Mouse (Mus musculus): Measurements from ENCODE around the gene Ptcd2. TPM values are rescaled to one million over a fixed set of nuclear protein-coding genes. Genes with fewer than 3 reads are reported as not detected.

Gene Ptcd2
- polyA plus RNA-seq, 1 experiment from 2014 or later: 48.8 TPM

GRCm38 (mm10) chr13:99355861-99356260, 11.4 kb upstream of the Ptcd2 start:
- Histone ChIP-seq H3K9me3 (ENCODE audit: low read depth, low read length) (no peaks in the 10 kb centered on the region), H3K4me1 (ENCODE audit: insufficient read depth) (no peaks in the 10 kb centered on the region), H3K9ac (no peak overlapping the region; the same call in 1 of the 2 replicates), H3K4me2 (no peak overlapping the region), H3K27ac (ENCODE audit: low read depth) (no peak overlapping the region), H3K27me3 (ENCODE audit: insufficient read depth, low read length) (no peaks in the 10 kb centered on the region), H3K36me3 (ENCODE audit: insufficient read depth) (peaks cover 23% of the 10 kb centered on the region; the same call in 1 of the 2 replicates), H3K4me3 (ENCODE audit: low read depth, low read length) (no peak overlapping the region)
- no peak for ATAC-seq (ENCODE audit: insufficient read depth)
- WGBS: 46% methylated on average over 7 of the region's 7 CpGs
- no peak for DNase-seq
- no peak for TF ChIP-seq CTCF (IDR thresholded peaks at IDR 0.05; ENCODE audit: low read depth)

- DNase-seq (no peak), ATAC-seq (ENCODE audit: insufficient read depth) (no peak)
- Histone ChIP-seq H3K4me3 (ENCODE audit: low read depth, low read length) (no peak overlapping the region), H3K27ac (ENCODE audit: low read depth) (no peak overlapping the region), H3K9me3 (ENCODE audit: low read depth, low read length) (no peaks in the 10 kb centered on the region), H3K9ac (no peak overlapping the region), H3K4me1 (ENCODE audit: insufficient read depth) (no peaks in the 10 kb centered on the region), H3K4me2 (no peak overlapping the region), H3K36me3 (ENCODE audit: insufficient read depth) (peaks cover 26% of the 10 kb centered on the region; the same call in 1 of the 2 replicates), H3K27me3 (ENCODE audit: insufficient read depth, low read length) (no peaks in the 10 kb centered on the region)
- WGBS: 78% methylated on average over 6 of the region's 6 CpGs
- no peak for TF ChIP-seq CTCF (IDR thresholded peaks at IDR 0.05; ENCODE audit: low read depth)
These were observed 10.6 kb upstream of the Ptcd2 start for GRCm38 (mm10) chr13:99355072-99355471.

DNA sequence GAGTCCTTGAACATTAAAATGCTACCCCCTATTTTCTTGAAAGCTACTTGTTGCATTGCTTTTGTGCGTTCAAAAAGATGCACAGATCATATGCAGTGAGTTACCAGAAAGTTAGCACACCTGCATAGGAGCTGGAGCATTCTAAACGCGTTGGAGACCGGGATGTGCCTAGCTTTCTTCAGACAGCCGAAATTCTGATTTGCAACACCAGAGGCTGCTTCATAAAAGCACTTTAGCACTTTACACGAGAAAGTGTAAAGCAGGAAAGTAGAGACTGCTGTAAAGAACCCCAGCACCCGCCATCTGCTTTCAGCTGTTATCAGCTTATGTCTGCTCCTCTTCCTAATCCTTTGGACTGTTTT, 9.0 kb upstream of the Ptcd2 start:
- H3K4me3 ChIP-seq (ENCODE audit: low read depth, low read length): peak overlapping the region; percentile 39
- H3K4me2 ChIP-seq: peak overlapping the region; percentile 78
- H3K27ac ChIP-seq (ENCODE audit: low read depth): peak overlapping the region; percentile 82
- no peak for TF ChIP-seq CTCF (IDR thresholded peaks at IDR 0.05; ENCODE audit: low read depth)
- no peaks in the 10 kb centered on the region for H3K4me1 ChIP-seq (ENCODE audit: insufficient read depth)
- peaks cover 25% of the 10 kb centered on the region for H3K36me3 ChIP-seq (ENCODE audit: insufficient read depth)
- 6% methylated on average over 7 of the region's 7 CpGs for WGBS
- no peaks in the 10 kb centered on the region for H3K27me3 ChIP-seq (ENCODE audit: insufficient read depth, low read length)
- ATAC-seq (ENCODE audit: insufficient read depth): no peak; the same call in 1 of the 2 replicates
- H3K9ac ChIP-seq: peak overlapping the region; percentile 58
- H3K9me3 ChIP-seq (ENCODE audit: low read depth, low read length): no peaks in the 10 kb centered on the region
- no peak for DNase-seq

DNA sequence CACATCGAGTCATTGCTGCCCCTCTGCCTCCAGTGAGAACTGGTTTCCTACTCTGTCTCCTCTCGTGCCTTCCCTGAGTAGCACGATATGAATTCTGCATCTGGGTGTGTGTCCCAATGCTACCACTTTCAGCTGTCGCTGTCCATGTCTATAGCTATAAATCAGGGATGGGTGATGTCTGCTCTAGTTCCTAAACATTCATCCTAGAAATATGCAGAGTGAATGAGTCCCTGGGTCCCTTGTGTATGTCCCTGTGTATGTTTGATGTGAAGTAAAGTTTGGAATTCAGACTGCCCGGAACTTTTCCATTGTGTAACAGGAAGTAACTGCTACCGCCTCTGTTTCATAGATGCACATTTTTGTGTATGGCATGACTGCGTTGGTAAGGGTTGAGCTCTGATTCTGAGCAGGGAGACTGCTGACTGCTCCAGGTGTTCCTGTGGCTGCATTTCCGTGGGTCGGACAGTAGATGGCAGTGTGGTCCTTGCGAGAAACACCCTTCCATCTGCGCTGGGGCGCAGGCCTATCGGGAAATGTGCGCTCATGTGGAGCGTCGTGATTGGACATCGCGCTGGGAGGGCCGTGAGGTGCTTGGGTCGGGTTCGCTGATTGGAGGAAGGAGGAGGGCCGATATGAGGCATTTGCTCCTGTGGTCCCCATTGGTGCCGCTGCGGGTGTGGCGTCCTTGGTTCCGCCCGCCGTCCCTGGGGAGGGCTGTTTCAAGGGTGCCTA, 8.4 kb upstream of the Ptcd2 start:
- TF ChIP-seq CTCF (IDR thresholded peaks at IDR 0.05; ENCODE audit: low read depth): peak; percentile 100
- ATAC-seq (ENCODE audit: insufficient read depth) (peak; percentile 100), DNase-seq (peak; percentile 99)
- H3K27me3 ChIP-seq (ENCODE audit: insufficient read depth, low read length): no peaks in the 10 kb centered on the region
- H3K9ac ChIP-seq: peak overlapping the region; percentile 58
- WGBS: 10% methylated on average over 28 of the region's 28 CpGs
- no peaks in the 10 kb centered on the region for H3K4me1 ChIP-seq (ENCODE audit: insufficient read depth)
- peak overlapping the region; percentile 82 for H3K27ac ChIP-seq (ENCODE audit: low read depth)
- peak overlapping the region; percentile 39 for H3K4me3 ChIP-seq (ENCODE audit: low read depth, low read length)
- H3K4me2 ChIP-seq: peak overlapping the region; percentile 78
- peaks cover 30% of the 10 kb centered on the region for H3K36me3 ChIP-seq (ENCODE audit: insufficient read depth)
- no peaks in the 10 kb centered on the region for H3K9me3 ChIP-seq (ENCODE audit: low read depth, low read length)

DNA sequence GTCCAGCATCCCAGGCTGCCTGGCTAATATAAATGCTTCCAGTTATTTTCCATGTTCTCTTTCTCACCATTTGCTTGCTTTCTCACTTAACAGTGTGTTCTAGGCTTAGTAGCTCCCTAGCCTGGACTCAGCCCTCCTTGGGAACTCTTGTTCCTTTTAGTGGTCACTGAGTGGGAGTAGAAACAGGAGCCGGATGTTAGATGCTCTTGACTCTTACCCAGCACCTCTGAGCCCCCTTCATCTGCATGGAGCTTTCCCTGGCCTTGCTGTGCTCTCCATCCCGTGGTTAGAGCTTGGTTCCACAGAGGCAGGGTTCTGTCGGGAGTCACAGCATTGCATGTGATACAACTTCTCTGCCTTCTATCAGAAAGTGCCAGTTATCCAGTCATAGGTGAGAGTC, 7.1 kb upstream of the Ptcd2 start:
- no peaks in the 10 kb centered on the region for H3K27me3 ChIP-seq (ENCODE audit: insufficient read depth, low read length)
- H3K9me3 ChIP-seq (ENCODE audit: low read depth, low read length): no peaks in the 10 kb centered on the region
- 72% methylated on average over 3 of the region's 3 CpGs for WGBS
- ATAC-seq (ENCODE audit: insufficient read depth): no peak
- peaks cover 31% of the 10 kb centered on the region for H3K36me3 ChIP-seq (ENCODE audit: insufficient read depth)
- no peak overlapping the region for H3K27ac ChIP-seq (ENCODE audit: low read depth)
- no peak overlapping the region for H3K4me3 ChIP-seq (ENCODE audit: low read depth, low read length)
- H3K4me1 ChIP-seq (ENCODE audit: insufficient read depth): no peaks in the 10 kb centered on the region
- TF ChIP-seq CTCF (IDR thresholded peaks at IDR 0.05; ENCODE audit: low read depth): no peak
- H3K9ac ChIP-seq: no peak overlapping the region
- DNase-seq: no peak
- H3K4me2 ChIP-seq: no peak overlapping the region

GRCm38 (mm10) chr13:99351186-99351585, 6.7 kb upstream of the Ptcd2 start:
- Histone ChIP-seq H3K27me3 (ENCODE audit: insufficient read depth, low read length) (no peaks in the 10 kb centered on the region), H3K4me2 (no peak overlapping the region), H3K9ac (no peak overlapping the region), H3K36me3 (ENCODE audit: insufficient read depth) (peaks cover 31% of the 10 kb centered on the region), H3K4me1 (ENCODE audit: insufficient read depth) (no peaks in the 10 kb centered on the region), H3K9me3 (ENCODE audit: low read depth, low read length) (no peaks in the 10 kb centered on the region), H3K27ac (ENCODE audit: low read depth) (no peak overlapping the region), H3K4me3 (ENCODE audit: low read depth, low read length) (no peak overlapping the region)
- WGBS: 48% methylated on average over 8 of the region's 8 CpGs
- ATAC-seq (ENCODE audit: insufficient read depth): no peak
- no peak for TF ChIP-seq CTCF (IDR thresholded peaks at IDR 0.05; ENCODE audit: low read depth)
- DNase-seq: no peak

- no peak overlapping the region for H3K4me2 ChIP-seq
- H3K27me3 ChIP-seq (ENCODE audit: insufficient read depth, low read length): no peaks in the 10 kb centered on the region
- H3K9me3 ChIP-seq (ENCODE audit: low read depth, low read length): no peaks in the 10 kb centered on the region
- H3K4me3 ChIP-seq (ENCODE audit: low read depth, low read length): no peak overlapping the region
- peaks cover 29% of the 10 kb centered on the region for H3K36me3 ChIP-seq (ENCODE audit: insufficient read depth)
- H3K27ac ChIP-seq (ENCODE audit: low read depth): no peak overlapping the region
- DNase-seq (no peak), ATAC-seq (ENCODE audit: insufficient read depth) (no peak)
- TF ChIP-seq CTCF (IDR thresholded peaks at IDR 0.05; ENCODE audit: low read depth): no peak
- no peak overlapping the region for H3K9ac ChIP-seq
- 89% methylated on average over 6 of the region's 6 CpGs for WGBS
- H3K4me1 ChIP-seq (ENCODE audit: insufficient read depth): peaks cover 7% of the 10 kb centered on the region
These were observed 5.5 kb upstream of the Ptcd2 start for GRCm38 (mm10) chr13:99350009-99350408.
